Mouse (Mus musculus) layer of hippocampus, postnatal 36 days (tissue): ENCODE measurements around the gene Slc8a1. TPM values are rescaled to one million over a fixed set of nuclear protein-coding genes. Genes with fewer than 3 reads are reported as not detected.
A peak's percentile ranks its signal among the peaks of the same experiment; 100 is the strongest.

Source experiments
- DNase-seq, 2 experiments: peaks; one replicate each; pipeline ENCODE4 v3.0.0; 2022
- total RNA-seq, 2 experiments: library from RNA; stranded (reverse); gene quantifications; 2 replicates each; pipeline ENCODE4 v1.2.3; 2021

The Slc8a1 gene
- total RNA-seq, 2 experiments from 2014 or later, result 287 to 303 TPM

GRCm38 (mm10) chr17:81416361-81417114, 321.6 kb downstream of the Slc8a1 start:
- DNase-seq, result no peak

- DNase-seq, result no peak
Observed at GRCm38 (mm10) chr17:81412736-81413135, 325.4 kb downstream of the Slc8a1 start.

- DNase-seq, result no peak
Observed at GRCm38 (mm10) chr17:81404225-81404624, 334.0 kb downstream of the Slc8a1 start.

- DNase-seq, result no peak
Observed at GRCm38 (mm10) chr17:81403121-81403520, 335.1 kb downstream of the Slc8a1 start.

- DNase-seq, result peak; percentile 61 to 62
Observed at GRCm38 (mm10) chr17:81402636-81403035, 335.5 kb downstream of the Slc8a1 start.

- DNase-seq, result no peak
Observed at GRCm38 (mm10) chr17:81400377-81400776, 337.8 kb downstream of the Slc8a1 start.

GRCm38 (mm10) chr17:81397434-81397833, 340.7 kb downstream of the Slc8a1 start:
- DNase-seq, result no peak

GRCm38 (mm10) chr17:81394124-81394523, 344.1 kb downstream of the Slc8a1 start:
- DNase-seq, result no peak

GRCm38 (mm10) chr17:81393040-81393439, 345.1 kb downstream of the Slc8a1 start:
- DNase-seq, result no peak

GRCm38 (mm10) chr17:81391478-81391877, 346.7 kb downstream of the Slc8a1 start:
- DNase-seq, result no peak

GRCm38 (mm10) chr17:81390790-81391189, 347.4 kb downstream of the Slc8a1 start:
- no peak for DNase-seq

- DNase-seq, result no peak
Observed at GRCm38 (mm10) chr17:81386118-81386517, 352.1 kb downstream of the Slc8a1 start.

GRCm38 (mm10) chr17:81385476-81385875, 352.7 kb downstream of the Slc8a1 start:
- DNase-seq, result no peak

- no peak for DNase-seq
Observed at GRCm38 (mm10) chr17:81383461-81383860, 354.7 kb downstream of the Slc8a1 start.

GRCm38 (mm10) chr17:81378436-81378835, 359.7 kb downstream of the Slc8a1 start:
- DNase-seq, result no peak

GRCm38 (mm10) chr17:81377757-81378299, 360.3 kb downstream of the Slc8a1 start:
- DNase-seq, result no peak

GRCm38 (mm10) chr17:81377195-81377594, 361.0 kb downstream of the Slc8a1 start:
- no peak for DNase-seq

- DNase-seq, result no peak
Observed at GRCm38 (mm10) chr17:81375901-81376300, 362.3 kb downstream of the Slc8a1 start.

GRCm38 (mm10) chr17:81369036-81369435, 369.1 kb downstream of the Slc8a1 start:
- DNase-seq, result no peak

GRCm38 (mm10) chr17:81368503-81368902, 369.7 kb downstream of the Slc8a1 start:
- no peak for DNase-seq

- DNase-seq, result no peak
Observed at GRCm38 (mm10) chr17:81363368-81363767, 374.8 kb downstream of the Slc8a1 start.

GRCm38 (mm10) chr17:81360571-81360970, 377.6 kb downstream of the Slc8a1 start:
- DNase-seq, result no peak

GRCm38 (mm10) chr17:81360032-81360431, 378.1 kb downstream of the Slc8a1 start:
- DNase-seq, result no peak

GRCm38 (mm10) chr17:81336024-81336754, 402.0 kb downstream of the Slc8a1 start:
- DNase-seq, result no peak
